In the genomic region with DNA sequence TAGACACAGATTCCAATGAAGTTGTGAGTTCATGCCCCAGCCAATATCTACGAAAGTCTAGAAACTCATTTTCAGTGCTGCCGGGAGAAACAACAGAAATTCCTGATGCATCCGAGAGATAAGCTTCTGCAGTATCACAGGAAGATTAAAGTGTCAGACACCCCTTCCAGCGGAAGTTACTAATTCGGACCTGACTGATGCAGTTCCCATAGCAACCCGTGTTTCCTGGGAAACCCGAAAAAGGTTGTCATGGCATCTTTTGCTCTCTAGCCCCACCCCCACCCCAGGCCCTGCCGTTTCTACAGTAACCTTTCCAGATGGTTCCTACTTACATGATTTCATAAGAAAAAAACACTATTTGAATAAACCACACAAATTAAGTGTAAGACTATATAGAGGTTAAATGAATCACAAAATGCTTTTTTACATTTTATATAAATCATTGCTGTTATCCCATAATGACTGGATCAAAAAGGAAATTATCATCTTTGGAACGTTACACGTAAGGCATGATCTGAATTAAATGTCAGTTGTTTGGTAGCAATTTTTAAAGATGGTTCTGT, we compare ENCODE assay signal across 8 mouse cellular contexts. TPM values are rescaled to one million over a fixed set of nuclear protein-coding genes. Genes with fewer than 3 reads are reported as not detected.
DNase-seq lines count a peak whose midpoint lies in the region; ATAC-seq and TF ChIP-seq lines count a peak whose summit lies in the region.

No protein-coding gene starts in this region.

- no peak for TF ChIP-seq POLR2A in lung, adult 2 months (IDR thresholded peaks at IDR 0.05; ENCODE audit: borderline replicate concordance, extremely low read depth, low read depth, low read length)

- H3K4me2 ChIP-seq in lung, embryonic 16.5 days (ENCODE audit: low read depth, low read length): no peak overlapping the region
- peak overlapping the region; percentile 68 for H3K4me2 ChIP-seq in forebrain, embryonic 13.5 days
- no peak overlapping the region for H3K4me2 ChIP-seq in intestine, embryonic 16.5 days (ENCODE audit: low read depth, low read length)

- H3K27me3 ChIP-seq in lung, embryonic 16.5 days (ENCODE audit: control insufficient read depth, insufficient read depth, low read depth, low read length): peaks cover 7% of the 10 kb centered on the region
- no peaks in the 10 kb centered on the region for H3K27me3 ChIP-seq in forebrain, embryonic 13.5 days
- peaks cover 13% of the 10 kb centered on the region for H3K27me3 ChIP-seq in intestine, embryonic 16.5 days (replicated peaks; ENCODE audit: control insufficient read depth, insufficient read depth, low read length)

- no peaks in the 10 kb centered on the region for H3K36me3 ChIP-seq in lung, embryonic 16.5 days (ENCODE audit: control insufficient read depth, insufficient read depth, low read length)
- H3K36me3 ChIP-seq in forebrain, embryonic 13.5 days (ENCODE audit: poor library complexity, severe bottlenecking): peaks cover 10% of the 10 kb centered on the region; the same call in 1 of the 2 replicates
- no peaks in the 10 kb centered on the region for H3K36me3 ChIP-seq in intestine, embryonic 16.5 days (ENCODE audit: control insufficient read depth, insufficient read depth, low read length)

- H3K9ac ChIP-seq in lung, embryonic 16.5 days (ENCODE audit: low read length): no peak overlapping the region
- peak overlapping the region; percentile 62 for H3K9ac ChIP-seq in forebrain, embryonic 13.5 days
- no peak overlapping the region for H3K9ac ChIP-seq in intestine, embryonic 16.5 days (ENCODE audit: low read depth, low read length)

- WGBS in lung, embryonic 16.5 days: 44% methylated on average over 10 of the region's 10 CpGs
- WGBS in lung, adult 2 months: 44% methylated on average over 10 of the region's 10 CpGs
- WGBS in forebrain, embryonic 13.5 days: 29% methylated on average over 10 of the region's 10 CpGs
- WGBS in intestine, embryonic 16.5 days: 54% methylated on average over 10 of the region's 10 CpGs

- DNase-seq in lung, adult 2 months: no peak
- DNase-seq in layer of hippocampus, postnatal 36 days: peak; percentile 44 to 49
- DNase-seq in natural killer cell, adult 2 months (ENCODE audit: low spot score in 2 of 2): peak; percentile 67 to 70
- peak; percentile 67 for DNase-seq in thymus, postnatal 14 days
- no peak for DNase-seq in gastrocnemius, postnatal 25 days

- H3K27ac ChIP-seq in lung, embryonic 16.5 days (ENCODE audit: low read length): no peak overlapping the region
- H3K27ac ChIP-seq in forebrain, embryonic 13.5 days: no peak overlapping the region; the same call in 1 of the 2 replicates
- H3K27ac ChIP-seq in intestine, embryonic 16.5 days (ENCODE audit: low read length): no peak overlapping the region

- no peak for ATAC-seq in lung, embryonic 16.5 days (ENCODE audit: low read depth)
- 0 out of 2 replicates have a peak, but pooled peaks have one; percentile 16 for ATAC-seq in forebrain, embryonic 13.5 days
- no peak for ATAC-seq in intestine, embryonic 16.5 days

- no peak for TF ChIP-seq CTCF in lung, adult 2 months (IDR thresholded peaks at IDR 0.05; ENCODE audit: insufficient read depth, low read length)

- H3K4me3 ChIP-seq in lung, embryonic 16.5 days (ENCODE audit: low read length): peak overlapping the region; percentile 17; the same call in 1 of the 2 replicates
- no peak overlapping the region for H3K4me3 ChIP-seq in lung, adult 2 months (replicated peaks; ENCODE audit: extremely low read depth, low read depth, low read length)
- H3K4me3 ChIP-seq in forebrain, embryonic 13.5 days: peak overlapping the region; percentile 81
- no peak overlapping the region for H3K4me3 ChIP-seq in intestine, embryonic 16.5 days (ENCODE audit: low read length)

- no peaks in the 10 kb centered on the region for H3K9me3 ChIP-seq in lung, embryonic 16.5 days (ENCODE audit: control insufficient read depth, low read length)
- H3K9me3 ChIP-seq in forebrain, embryonic 13.5 days (replicated peaks): no peaks in the 10 kb centered on the region
- no peaks in the 10 kb centered on the region for H3K9me3 ChIP-seq in intestine, embryonic 16.5 days (ENCODE audit: control insufficient read depth, low read length)

- peaks cover 12% of the 10 kb centered on the region for H3K4me1 ChIP-seq in lung, embryonic 16.5 days (replicated peaks; ENCODE audit: control insufficient read depth, insufficient read depth, low read length)
- H3K4me1 ChIP-seq in lung, adult 2 months (ENCODE audit: control insufficient read depth, insufficient read depth, low read length): no peaks in the 10 kb centered on the region; the same call in 1 of the 2 replicates
- peaks cover 77% of the 10 kb centered on the region for H3K4me1 ChIP-seq in forebrain, embryonic 13.5 days
- H3K4me1 ChIP-seq in intestine, embryonic 16.5 days (ENCODE audit: control insufficient read depth, insufficient read depth, low read length): peaks cover 4% of the 10 kb centered on the region

RNA-seq across cellular contexts. Expression of a gene that starts 2.8 kb away (rescaled TPM):
- 1.7 and 1.9 TPM in 2 replicates for polyA plus RNA-seq in lung, embryonic 16.5 days (2015; fragmentation: Nextera tagmentation; extraction: Ambion mirVana)
- polyA plus RNA-seq in lung, adult 2 months (2012; rRNA removed): 16.6 and 18.2 TPM in 2 replicates
- 12.9 and 13.4 TPM in 2 replicates for polyA plus RNA-seq in forebrain, embryonic 13.5 days (2015; fragmentation: Nextera tagmentation; extraction: Ambion mirVana)
- total RNA-seq in layer of hippocampus, postnatal 36 days (2021): 10 to 100 TPM; 20.3 to 21.8 TPM
- not detected for total RNA-seq in gastrocnemius, postnatal 25 days (2021)
- 0.73 and 0.88 TPM in 2 replicates for polyA plus RNA-seq in intestine, embryonic 16.5 days (2015; fragmentation: Nextera tagmentation; extraction: Ambion mirVana)

Comparison
In these comparisons a context has a peak if more than half of its experiments do, and no peak if none do; other contexts are left out.
1. H3K4me3 ChIP-seq: peak in lung, embryonic 16.5 days (single experiment) and forebrain, embryonic 13.5 days (single experiment); none in lung, adult 2 months (single experiment) and intestine, embryonic 16.5 days (single experiment).
2. DNase-seq: peak in layer of hippocampus, postnatal 36 days (2 of 2), natural killer cell, adult 2 months (2 of 2) and thymus, postnatal 14 days (single experiment); none in lung, adult 2 months (single experiment) and gastrocnemius, postnatal 25 days (single experiment).